Mouse (Mus musculus) central nervous system, embryonic 18 days (tissue): ENCODE measurements around the gene Hapln2. TPM values are rescaled to one million over a fixed set of nuclear protein-coding genes. Genes with fewer than 3 reads are reported as not detected.

Experiments used
- polyA plus RNA-seq: library from polyadenylated mRNA; depleted of rRNA; stranded (reverse); fragments of >200 nt; gene quantifications from 2 replicates; pipeline ENCODE4 v1.2.3, GENCODE M21; 2012; rRNA removed

Hapln2 gene
- 0.70 and 0.87 TPM in 2 replicates for polyA plus RNA-seq

DNA sequence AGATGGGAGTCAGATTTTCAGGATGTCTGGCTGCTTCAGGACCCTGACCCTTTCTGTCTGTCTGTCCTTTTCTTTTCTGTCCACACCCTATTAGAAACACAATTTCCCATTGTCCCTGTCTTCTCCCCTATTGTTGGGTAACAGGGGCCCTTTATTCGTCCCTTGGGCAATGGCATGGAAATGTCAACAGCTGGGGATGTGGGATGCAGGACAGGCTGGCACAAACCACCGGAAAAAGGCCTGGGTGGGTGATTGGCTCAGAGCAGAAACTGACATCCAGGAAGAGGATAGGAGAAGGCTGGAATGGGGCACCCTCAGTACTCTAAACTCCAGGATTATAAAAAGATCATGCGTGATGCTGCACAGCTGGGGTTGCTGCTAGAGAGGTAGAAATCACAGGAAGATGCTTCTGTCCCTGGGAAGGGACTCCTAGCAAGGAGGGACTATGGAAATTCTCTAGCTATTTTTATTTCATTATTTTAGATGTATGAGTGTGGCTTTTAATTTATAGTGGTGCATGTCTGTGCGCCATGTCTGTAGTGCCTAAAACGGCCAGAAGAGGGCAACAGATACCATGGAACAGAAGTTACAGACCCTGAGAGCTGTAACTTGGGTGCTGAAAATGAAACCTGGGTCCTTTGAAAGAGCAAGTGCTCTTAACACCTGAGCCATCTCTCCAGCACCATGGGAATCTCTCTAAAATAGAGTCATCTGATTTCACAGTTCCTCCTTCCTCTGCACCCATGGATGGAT lies at the start of gene Hapln2:
Hapln2 (minus strand) TSS at position 150 of the 753 bp plus-strand sequence.

DNA sequence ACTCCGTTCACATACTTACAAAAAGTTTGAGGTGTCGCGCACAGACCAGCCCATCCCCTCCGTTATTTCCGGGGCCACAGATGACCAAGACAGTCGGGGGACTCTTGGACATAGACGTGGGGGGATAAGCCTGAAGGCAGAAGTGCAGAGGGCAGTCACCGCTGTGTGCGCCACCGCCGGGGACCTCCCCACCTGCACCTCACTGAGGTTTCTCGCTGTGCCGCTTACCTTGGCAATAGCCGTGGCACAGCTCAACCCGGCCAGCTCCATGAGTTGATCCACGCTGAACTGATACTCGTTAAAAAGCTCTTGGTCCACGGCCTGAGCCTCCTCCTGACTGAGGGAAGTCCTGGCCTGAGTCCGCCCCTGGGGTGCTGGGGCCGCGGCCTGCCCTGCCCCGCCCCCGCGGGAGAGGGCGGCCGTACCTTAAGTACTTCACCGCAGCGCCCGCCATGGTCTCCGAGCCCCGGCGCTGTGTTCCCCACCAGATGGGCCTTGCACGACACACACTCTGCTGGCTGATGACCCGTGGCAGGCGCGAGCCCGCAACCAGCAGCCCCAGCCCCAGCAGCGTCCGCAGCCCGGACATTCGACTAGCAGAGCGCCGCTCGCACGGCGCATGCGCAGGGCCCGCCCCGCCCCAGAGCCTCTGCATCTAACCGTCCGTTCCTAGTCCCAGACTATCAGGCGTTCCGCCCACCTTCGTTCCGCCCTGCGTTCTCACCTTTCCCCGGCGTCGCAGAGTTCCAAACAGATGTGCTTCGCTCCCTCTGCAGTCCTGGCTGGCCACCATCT lies 30.7 kb upstream of the Hapln2 start, which contains the start of gene Naxe:
Naxe (minus strand) TSS at position 594 of the 795 bp plus-strand sequence.

DNA sequence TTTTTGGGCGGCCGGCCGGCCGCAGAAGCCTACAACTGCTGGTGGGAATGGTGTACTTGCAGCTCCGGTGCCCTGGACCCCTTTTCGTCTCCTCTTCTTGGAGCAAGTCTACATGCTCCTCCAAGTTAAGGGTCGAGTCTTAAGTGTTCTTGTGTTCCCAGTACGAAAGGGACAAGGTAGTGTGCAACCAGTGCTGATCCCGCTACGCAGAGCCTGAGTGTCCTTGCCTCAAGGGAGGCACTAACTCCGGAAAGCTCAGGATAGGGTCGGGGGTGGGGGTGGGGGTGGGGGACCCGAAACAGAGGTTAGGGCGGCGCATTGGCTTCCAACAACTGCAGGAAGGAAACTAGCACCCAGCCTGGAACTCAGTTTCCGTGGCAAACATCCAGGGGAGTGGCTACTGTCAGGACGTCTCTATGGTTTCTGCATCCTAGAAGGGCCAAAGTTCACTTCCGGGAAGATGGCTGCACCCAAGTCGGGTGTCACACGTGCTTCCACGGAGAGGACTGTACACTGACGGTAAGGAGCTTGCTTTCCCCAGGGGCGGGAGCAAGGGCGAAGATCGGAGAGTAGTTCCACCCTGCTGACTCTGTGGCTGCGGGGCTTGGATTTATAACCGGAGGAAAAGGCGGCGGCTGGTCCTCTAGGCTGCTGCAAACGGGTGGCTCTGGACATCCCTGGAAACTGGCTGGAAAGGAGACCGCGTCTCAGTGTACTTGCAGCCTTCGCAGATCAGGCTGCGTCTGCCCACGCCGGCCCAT lies 15.5 kb upstream of the Hapln2 start, which contains the start of gene Gpatch4:
Gpatch4 (plus strand) TSS at position 448 of the 761 bp plus-strand sequence.

DNA sequence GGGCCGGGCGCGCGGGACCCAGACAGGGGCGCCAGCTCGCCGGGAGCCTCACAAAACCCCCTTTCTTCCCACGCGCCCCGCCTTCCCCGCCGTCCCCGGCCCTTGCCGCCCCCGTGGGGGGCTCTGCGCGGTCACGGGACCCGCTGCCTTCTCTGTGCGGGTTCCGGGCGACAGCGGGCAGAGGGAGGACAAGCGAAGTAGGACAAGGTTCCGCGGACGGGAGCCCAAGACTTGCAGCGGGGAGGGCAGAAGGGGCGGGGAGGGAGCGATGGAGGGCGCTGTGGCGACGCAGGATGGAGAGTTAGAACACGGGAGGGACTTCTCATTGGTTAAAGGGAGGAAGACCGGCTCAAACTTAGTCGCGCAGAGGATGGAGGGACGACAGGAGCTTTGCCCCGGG lies 27.2 kb downstream of the Hapln2 start, which contains the start of gene Bcan:
Bcan (minus strand) TSS at position 50 of the 400 bp plus-strand sequence.

Other genes with a start within 250 kb of the Hapln2 start
- gene Ntrk1, start 232.4 kb downstream of the Hapln2 start, polyA plus RNA-seq = 1.8 and 4.8 TPM in 2 replicates
- gene Insrr, start 230.6 kb downstream of the Hapln2 start, polyA plus RNA-seq = 1.3 and 1.5 TPM in 2 replicates
- 8.9 and 9.2 TPM in 2 replicates for gene Pear1, start 203.3 kb downstream of the Hapln2 start, polyA plus RNA-seq
- 0.01 TPM in 1 of 2 replicates, not detected in the other for gene Sh2d2a, start 180.8 kb downstream of the Hapln2 start, polyA plus RNA-seq
- gene Prcc, start 142.0 kb downstream of the Hapln2 start, polyA plus RNA-seq = 45.4 and 48.6 TPM in 2 replicates
- gene Hdgf, start 121.3 kb downstream of the Hapln2 start, polyA plus RNA-seq = 150 and 157 TPM in 2 replicates
- 75.9 and 78.5 TPM in 2 replicates for gene Mrpl24, start 108.1 kb downstream of the Hapln2 start, polyA plus RNA-seq
- gene Isg20l2, start 97.3 kb downstream of the Hapln2 start, polyA plus RNA-seq = 21.5 and 21.7 TPM in 2 replicates
- 48.3 and 48.6 TPM in 2 replicates for gene Rrnad1, start 96.9 kb downstream of the Hapln2 start, polyA plus RNA-seq
- 13.0 and 16.9 TPM in 2 replicates for gene Crabp2, start 78.9 kb downstream of the Hapln2 start, polyA plus RNA-seq
- 14.2 and 14.3 TPM in 2 replicates for gene Nes, start 56.5 kb downstream of the Hapln2 start, polyA plus RNA-seq
- gene Bcan, start 27.4 kb downstream of the Hapln2 start, polyA plus RNA-seq = 121 and 130 TPM in 2 replicates
- gene Gpatch4, start 15.5 kb upstream of the Hapln2 start, polyA plus RNA-seq = 13.5 and 16.7 TPM in 2 replicates
- gene Naxe, start 30.9 kb upstream of the Hapln2 start, polyA plus RNA-seq = 82.0 and 87.5 TPM in 2 replicates
- gene Ttc24, start 50.7 kb upstream of the Hapln2 start, polyA plus RNA-seq = not detected in 2 replicates
- 4.9 and 5.1 TPM in 2 replicates for gene Iqgap3, start 54.4 kb upstream of the Hapln2 start, polyA plus RNA-seq
- 45.6 and 57.2 TPM in 2 replicates for gene Mef2d, start 114.8 kb upstream of the Hapln2 start, polyA plus RNA-seq
- gene Rhbg, start 227.1 kb upstream of the Hapln2 start, polyA plus RNA-seq = 0.06 and 0.17 TPM in 2 replicates